Mouse (Mus musculus) hindbrain, postnatal 0 days (tissue): ENCODE results near the gene Sorbs1. TPM values are rescaled to one million over a fixed set of nuclear protein-coding genes. Genes with fewer than 3 reads are reported as not detected.
A peak's percentile ranks its signal among the peaks of the same experiment; 100 is the strongest.
"Not testable (repeated sequence)": the region's sequence is repeated elsewhere in the genome, so short reads cannot be mapped to it uniquely, and the experiment has no call there.

Experiments used
- ATAC-seq: fragments of 200-750 bp; cut with Nextera tagmentation; 2 replicates; pipeline ENCODE4 v1.8.0; 2017; ENCODE audit warnings: mild to moderate bottlenecking, moderate TSS enrichment, moderate library complexity
- DNase-seq: peaks from one replicate; pipeline ENCODE4 v3.0.0-alpha.2; 2015; ENCODE audit warnings: low spot score
- H3K27ac ChIP-seq: fragments of 300-500 bp; sonication (generic); 2 replicates; pipeline ENCODE4 v1.5.1; 2014; ENCODE audit warnings: mild to moderate bottlenecking
- H3K27me3 ChIP-seq: fragments of 300-500 bp; sonication (generic); 2 replicates; pipeline ENCODE4 v1.6.1; 2014; ENCODE audit warnings: low read length, mixed read lengths; ENCODE audit not compliant: insufficient read depth
- H3K36me3 ChIP-seq: fragments of 300-500 bp; sonication (generic); 2 replicates; pipeline ENCODE4 v1.6.1; 2014; ENCODE audit warnings: low read length, mixed read lengths; ENCODE audit not compliant: insufficient read depth
- H3K4me1 ChIP-seq: fragments of 300-500 bp; sonication (generic); 2 replicates; pipeline ENCODE4 v1.6.1; 2014; ENCODE audit warnings: antibody characterized with exemption, low read length, mixed read lengths; ENCODE audit not compliant: insufficient read depth
- H3K4me2 ChIP-seq: fragments of 300-500 bp; sonication (generic); 2 replicates; pipeline ENCODE4 v1.6.1; 2014; ENCODE audit warnings: low read depth, mild to moderate bottlenecking, low read length, moderate library complexity, mixed read lengths
- H3K4me3 ChIP-seq: fragments of 300-500 bp; sonication (generic); 2 replicates; pipeline ENCODE4 v1.5.1; 2014; ENCODE audit warnings: low read length
- H3K9ac ChIP-seq: fragments of 300-500 bp; sonication (generic); replicated peaks from 2 replicates; pipeline ENCODE4 v1.6.1; 2014; ENCODE audit warnings: mild to moderate bottlenecking, low read length, moderate library complexity, mixed read lengths
- H3K9me3 ChIP-seq: fragments of 300-500 bp; sonication (generic); 2 replicates; pipeline ENCODE4 v1.6.1; 2016; ENCODE audit warnings: low read length, mixed read lengths
- CTCF ChIP-seq: IDR thresholded peaks from 2 replicates; pipeline ENCODE4 v1.5.1; 2016; ENCODE audit warnings: antibody characterized with exemption, control low read depth, low read depth
- WGBS: fragments of 180-500 bp; shearing (Covaris S2); extraction: QIAGEN DNeasy Blood & Tissue Kit; methylation state at CpG from one replicate; pipeline ENCODE4 v1.1.7; 2014; 5-methylcytosine and 5-hydroxymethylcytosine counted together
- polyA plus RNA-seq: library from polyadenylated mRNA; unstranded; fragments of >200 nt; fragmentation: Nextera tagmentation; extraction: Ambion mirVana; gene quantifications from 2 replicates; pipeline ENCODE4 v1.2.1, GENCODE M21; 2015
- total RNA-seq: library from RNA; depleted of rRNA; stranded (reverse); fragments of >200 nt; gene quantifications from 2 replicates; pipeline ENCODE4 v1.2.3, GENCODE M21; 2014; rRNA removed

Gene Sorbs1
- total RNA-seq (52.4 and 64.2 TPM in 2 replicates), polyA plus RNA-seq (70.4 and 79.2 TPM in 2 replicates)

GRCm38 (mm10) chr19:40513632-40514078, at the start of gene Sorbs1:
TSS of gene Sorbs1 (minus strand) at chr19:40513779.
- H3K4me3 ChIP-seq = peak within 1 kb of the TSS; percentile 74
- WGBS = under 1% methylated on average over 51 of the region's 51 CpGs
- no peaks in the 10 kb centered on the region for H3K36me3 ChIP-seq
- peaks cover 21% of the 10 kb centered on the region for H3K4me1 ChIP-seq
- peak within 1 kb of the TSS; percentile 85 for H3K27ac ChIP-seq
- TF ChIP-seq CTCF = no peak
- H3K4me2 ChIP-seq = peak within 1 kb of the TSS; percentile 73
- no peaks in the 10 kb centered on the region for H3K9me3 ChIP-seq
- no peaks in the 10 kb centered on the region for H3K27me3 ChIP-seq
- ATAC-seq (peak; percentile 98), DNase-seq (peak; percentile 98)
- peak within 1 kb of the TSS; percentile 83 for H3K9ac ChIP-seq

- ATAC-seq = peak; percentile 56; the same call in 1 of the 2 replicates
- H3K27me3 ChIP-seq, DNase-seq, H3K4me3 ChIP-seq, H3K9me3 ChIP-seq, H3K9ac ChIP-seq, H3K4me2 ChIP-seq, H3K27ac ChIP-seq, H3K4me1 ChIP-seq: not testable (repeated sequence)
- WGBS = 75% methylated on average over 12 of the region's 31 CpGs
- peaks cover 41% of the 10 kb centered on the region for H3K36me3 ChIP-seq
Measured at GRCm38 (mm10) chr19:40561521-40561920, 47.9 kb upstream of the Sorbs1 start.

GRCm38 (mm10) chr19:40556029-40556428, 42.5 kb upstream of the Sorbs1 start:
- H3K9me3 ChIP-seq = no peaks in the 10 kb centered on the region
- H3K4me3 ChIP-seq = no peak overlapping the region
- H3K4me2 ChIP-seq = no peak overlapping the region
- H3K36me3 ChIP-seq = peaks cover 31% of the 10 kb centered on the region; the same call in 1 of the 2 replicates
- no peak for TF ChIP-seq CTCF
- no peak for ATAC-seq
- no peaks in the 10 kb centered on the region for H3K27me3 ChIP-seq
- H3K27ac ChIP-seq = no peak overlapping the region
- no peak for DNase-seq
- WGBS = 89% methylated on average over 7 of the region's 7 CpGs
- H3K9ac ChIP-seq = no peak overlapping the region
- H3K4me1 ChIP-seq = no peaks in the 10 kb centered on the region

- Histone ChIP-seq H3K9ac (no peak overlapping the region), H3K27ac (no peak overlapping the region), H3K4me1 (no peaks in the 10 kb centered on the region), H3K4me2 (no peak overlapping the region), H3K4me3 (no peak overlapping the region), H3K9me3 (no peaks in the 10 kb centered on the region), H3K36me3 (peaks cover 39% of the 10 kb centered on the region; the same call in 1 of the 2 replicates), H3K27me3 (no peaks in the 10 kb centered on the region)
- no peak for TF ChIP-seq CTCF
- DNase-seq = no peak
- WGBS = 93% methylated on average over 8 of the region's 8 CpGs
- ATAC-seq = no peak
Measured at GRCm38 (mm10) chr19:40555136-40555535, 41.6 kb upstream of the Sorbs1 start.

GRCm38 (mm10) chr19:40554343-40554742, 40.8 kb upstream of the Sorbs1 start:
- H3K9me3 ChIP-seq = no peaks in the 10 kb centered on the region
- H3K36me3 ChIP-seq = peaks cover 39% of the 10 kb centered on the region; the same call in 1 of the 2 replicates
- no peaks in the 10 kb centered on the region for H3K27me3 ChIP-seq
- H3K9ac ChIP-seq = no peak overlapping the region
- no peak for TF ChIP-seq CTCF
- H3K4me3 ChIP-seq = no peak overlapping the region
- H3K4me2 ChIP-seq = no peak overlapping the region
- DNase-seq = no peak
- no peaks in the 10 kb centered on the region for H3K4me1 ChIP-seq
- WGBS = 89% methylated on average over 11 of the region's 11 CpGs
- ATAC-seq = no peak
- no peak overlapping the region for H3K27ac ChIP-seq

GRCm38 (mm10) chr19:40553849-40554248, 40.3 kb upstream of the Sorbs1 start:
- H3K27ac ChIP-seq = no peak overlapping the region
- no peak overlapping the region for H3K4me3 ChIP-seq
- no peaks in the 10 kb centered on the region for H3K4me1 ChIP-seq
- no peak overlapping the region for H3K4me2 ChIP-seq
- DNase-seq = no peak
- no peaks in the 10 kb centered on the region for H3K9me3 ChIP-seq
- WGBS = 93% methylated on average over 6 of the region's 6 CpGs
- peaks cover 39% of the 10 kb centered on the region; the same call in 1 of the 2 replicates for H3K36me3 ChIP-seq
- no peak for ATAC-seq
- H3K27me3 ChIP-seq = no peaks in the 10 kb centered on the region
- no peak for TF ChIP-seq CTCF
- H3K9ac ChIP-seq = no peak overlapping the region

- Histone ChIP-seq H3K4me2 (no peak overlapping the region), H3K36me3 (peaks cover 39% of the 10 kb centered on the region; the same call in 1 of the 2 replicates), H3K4me1 (no peaks in the 10 kb centered on the region), H3K27ac (no peak overlapping the region), H3K9ac (no peak overlapping the region), H3K4me3 (no peak overlapping the region), H3K27me3 (no peaks in the 10 kb centered on the region), H3K9me3 (no peaks in the 10 kb centered on the region)
- WGBS = 93% methylated on average over 14 of the region's 14 CpGs
- DNase-seq (no peak), ATAC-seq (no peak)
- TF ChIP-seq CTCF = no peak
Measured at GRCm38 (mm10) chr19:40553014-40553789, 39.6 kb upstream of the Sorbs1 start.
